Comparison of ENCODE assay signal across 11 mouse cellular contexts in the genomic region with DNA sequence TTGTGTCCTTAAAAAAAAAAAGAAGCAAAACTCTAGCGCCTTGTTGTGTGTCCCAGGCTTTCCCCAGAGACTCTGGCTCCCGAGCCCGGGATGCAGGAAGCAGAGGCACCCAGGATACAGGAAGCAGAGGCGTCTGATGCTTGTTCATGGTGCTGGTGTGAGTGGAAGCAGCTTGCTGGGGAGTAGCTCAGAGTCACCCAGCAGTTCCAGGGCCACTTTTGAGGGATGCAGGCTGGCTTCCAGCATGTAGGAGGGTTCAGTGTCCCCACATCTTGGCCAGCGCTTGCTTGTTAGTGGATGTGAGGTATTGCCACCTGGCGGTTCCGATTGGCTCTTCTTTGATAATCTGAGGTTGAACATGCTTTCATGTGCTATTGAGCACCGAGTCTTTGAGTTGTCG. TPM values are rescaled to one million over a fixed set of nuclear protein-coding genes. Genes with fewer than 3 reads are reported as not detected.
DNase-seq lines count a peak whose midpoint lies in the region; ATAC-seq and TF ChIP-seq lines count a peak whose summit lies in the region.
"Had no signal": no experiment of that assay in that cellular context is flagged by ENCODE, and none has a peak within 500 bp of the region (broad histone marks: within the 10 kb centered on the region; RNA-seq: fewer than 3 reads in every experiment).

No protein-coding gene starts in this region.

- H3K4me3 ChIP-seq in kidney, embryonic 16.5 days (ENCODE audit: low read length), result no peak overlapping the region
- H3K4me3 ChIP-seq in kidney, embryonic 14.5 days (ENCODE audit: low read length), result no peak overlapping the region
- H3K4me3 ChIP-seq in MEL (ENCODE audit: control insufficient read depth in 1 of 2, insufficient read depth in 1 of 2, low read depth in 2 of 2, low read length in 2 of 2), result no peak overlapping the region; a peak in 1 of 4 replicates
- H3K4me3 ChIP-seq in intestine, postnatal 0 days (ENCODE audit: low read depth, low read length), result no peak overlapping the region
- H3K4me3 ChIP-seq in forebrain, embryonic 14.5 days (ENCODE audit: low read depth, low read length), result no peak overlapping the region

- intact Hi-C loops in left cerebral cortex, postnatal 10 days (cut with DNase I), result no loop called here

- DNase-seq in CD4-positive helper T cell, adult 2 months (ENCODE audit: low read depth, low spot score), result peak; percentile 39
- DNase-seq in MEL (ENCODE audit: low read depth, low spot score), result no peak
- no peak for DNase-seq in left cerebral cortex, postnatal 10 days (ENCODE audit: extremely low spot score in 1 of 2, low spot score in 2 of 2)
- DNase-seq in forebrain, embryonic 14.5 days (ENCODE audit: low spot score), result no peak
- DNase-seq: adrenal gland, adult 2 months; left cerebral cortex, postnatal 4 days had no signal

- TF ChIP-seq CTCF in MEL (IDR thresholded peaks at IDR 0.05 in 2 of 3, conservative IDR thresholded peaks at IDR 0.05 in 1 of 3; ENCODE audit: control insufficient read depth in 1 of 3, insufficient read depth in 1 of 3, low read depth in 2 of 3, low read length in 3 of 3, poor library complexity in 1 of 3, severe bottlenecking in 1 of 3), result no peak
- TF ChIP-seq CTCF in intestine, postnatal 0 days (IDR thresholded peaks at IDR 0.05; ENCODE audit: low read depth), result no peak

- H3K9ac ChIP-seq in kidney, embryonic 16.5 days (replicated peaks; ENCODE audit: low read length), result no peak overlapping the region
- H3K9ac ChIP-seq in kidney, embryonic 14.5 days (ENCODE audit: low read depth, low read length), result no peak overlapping the region
- peak overlapping the region; percentile 8; the same call in 1 of the 2 replicates for H3K9ac ChIP-seq in MEL (ENCODE audit: control insufficient read depth, low read depth, low read length, poor library complexity, severe bottlenecking)
- H3K9ac ChIP-seq in intestine, postnatal 0 days (ENCODE audit: low read depth, low read length), result no peak overlapping the region
- H3K9ac ChIP-seq in forebrain, embryonic 14.5 days (ENCODE audit: low read length), result no peak overlapping the region

- 84% methylated on average over 9 of the region's 9 CpGs for WGBS in kidney, embryonic 16.5 days
- WGBS in kidney, embryonic 14.5 days, result 87% methylated on average over 9 of the region's 9 CpGs
- WGBS in intestine, postnatal 0 days, result 78% methylated on average over 9 of the region's 9 CpGs
- 91% methylated on average over 9 of the region's 9 CpGs for WGBS in forebrain, embryonic 14.5 days

- H3K79me2 ChIP-seq in MEL (ENCODE audit: control insufficient read depth, insufficient read depth, low read length, poor library complexity), result peaks cover 40% of the 10 kb centered on the region

- H3K36me3 ChIP-seq in kidney, embryonic 16.5 days (ENCODE audit: insufficient read depth, low read length), result no peaks in the 10 kb centered on the region
- no peaks in the 10 kb centered on the region for H3K36me3 ChIP-seq in kidney, embryonic 14.5 days (ENCODE audit: control insufficient read depth, insufficient read depth, low read length)
- H3K36me3 ChIP-seq in MEL (ENCODE audit: control insufficient read depth in 1 of 2, insufficient read depth in 2 of 2, low read length in 2 of 2), result peaks cover 4 to 46% of the 10 kb centered on the region in 2 experiments; a peak in 3 of 4 replicates
- no peaks in the 10 kb centered on the region for H3K36me3 ChIP-seq in intestine, postnatal 0 days (ENCODE audit: control insufficient read depth, insufficient read depth)
- 0 out of 2 replicates have a peak, but pooled peaks cover 4% of the 10 kb centered on the region for H3K36me3 ChIP-seq in forebrain, embryonic 14.5 days (ENCODE audit: control insufficient read depth, insufficient read depth, low read length)

- 0 out of 2 replicates have a peak overlapping the region, but pooled peaks have one; percentile 41 for H3K4me2 ChIP-seq in kidney, embryonic 16.5 days (replicated peaks; ENCODE audit: low read depth, low read length)
- H3K4me2 ChIP-seq in kidney, embryonic 14.5 days (replicated peaks; ENCODE audit: low read depth, low read length), result no peak overlapping the region
- peak overlapping the region; percentile 21; the same call in 1 of the 2 replicates for H3K4me2 ChIP-seq in intestine, postnatal 0 days (replicated peaks; ENCODE audit: low read depth)
- no peak overlapping the region for H3K4me2 ChIP-seq in forebrain, embryonic 14.5 days (ENCODE audit: low read length)

- H3K9me3 ChIP-seq in kidney, embryonic 16.5 days (ENCODE audit: low read length), result no peaks in the 10 kb centered on the region
- no peaks in the 10 kb centered on the region for H3K9me3 ChIP-seq in kidney, embryonic 14.5 days (ENCODE audit: control insufficient read depth, low read length)
- no peaks in the 10 kb centered on the region for H3K9me3 ChIP-seq in MEL (replicated peaks; ENCODE audit: insufficient read depth, low read length)
- no peaks in the 10 kb centered on the region for H3K9me3 ChIP-seq in intestine, postnatal 0 days (ENCODE audit: control insufficient read depth)
- no peaks in the 10 kb centered on the region for H3K9me3 ChIP-seq in forebrain, embryonic 14.5 days (replicated peaks; ENCODE audit: control insufficient read depth, low read length)

- no peak for TF ChIP-seq RAD21 in MEL (IDR thresholded peaks at IDR 0.05; ENCODE audit: low read depth, low read length)

- ATAC-seq in kidney, embryonic 16.5 days (ENCODE audit: low FRiP score, low TSS enrichment), result no peak
- ATAC-seq in kidney, embryonic 14.5 days (ENCODE audit: low FRiP score, low TSS enrichment), result no peak
- ATAC-seq in intestine, postnatal 0 days, result no peak
- ATAC-seq in forebrain, embryonic 14.5 days, result no peak
- no peak for ATAC-seq in inflammation-experienced regulatory T-cells, adult 6 months

- H3K27me3 ChIP-seq in kidney, embryonic 16.5 days (ENCODE audit: insufficient read depth, low read length), result no peaks in the 10 kb centered on the region
- H3K27me3 ChIP-seq in kidney, embryonic 14.5 days (ENCODE audit: control insufficient read depth, insufficient read depth, low read length), result no peaks in the 10 kb centered on the region
- H3K27me3 ChIP-seq in MEL (ENCODE audit: control insufficient read depth in 1 of 2, insufficient read depth in 2 of 2, low read length in 2 of 2), result no peaks in the 10 kb centered on the region
- H3K27me3 ChIP-seq in intestine, postnatal 0 days (replicated peaks; ENCODE audit: control insufficient read depth, insufficient read depth, low read length), result no peaks in the 10 kb centered on the region
- no peaks in the 10 kb centered on the region for H3K27me3 ChIP-seq in forebrain, embryonic 14.5 days (replicated peaks; ENCODE audit: control insufficient read depth, insufficient read depth, low read length)

- no peak for TF ChIP-seq POLR2A in MEL (IDR thresholded peaks at IDR 0.05; ENCODE audit: control insufficient read depth in 1 of 2, insufficient read depth in 1 of 2, low read depth in 1 of 2, low read length in 2 of 2, poor library complexity in 1 of 2)

- H3K27ac ChIP-seq in kidney, embryonic 16.5 days (ENCODE audit: low read length), result no peak overlapping the region
- H3K27ac ChIP-seq in kidney, embryonic 14.5 days (ENCODE audit: low read depth, low read length), result no peak overlapping the region; the same call in 1 of the 2 replicates
- H3K27ac ChIP-seq in MEL (ENCODE audit: control insufficient read depth, low read depth, low read length), result peak overlapping the region; percentile 73
- peak overlapping the region; percentile 41; the same call in 1 of the 2 replicates for H3K27ac ChIP-seq in intestine, postnatal 0 days (ENCODE audit: low read depth, low read length)
- no peak overlapping the region for H3K27ac ChIP-seq in forebrain, embryonic 14.5 days (ENCODE audit: low read depth, low read length)

- peaks cover 23% of the 10 kb centered on the region for H3K4me1 ChIP-seq in kidney, embryonic 16.5 days (ENCODE audit: insufficient read depth, low read length)
- peaks cover 23% of the 10 kb centered on the region for H3K4me1 ChIP-seq in kidney, embryonic 14.5 days (ENCODE audit: control insufficient read depth, insufficient read depth, low read length)
- H3K4me1 ChIP-seq in MEL (ENCODE audit: control insufficient read depth in 1 of 2, insufficient read depth in 2 of 2, low read length in 2 of 2), result peaks cover 37 to 54% of the 10 kb centered on the region in 2 experiments
- H3K4me1 ChIP-seq in intestine, postnatal 0 days (replicated peaks; ENCODE audit: control insufficient read depth, insufficient read depth, low read length), result 0 out of 2 replicates have a peak, but pooled peaks cover 11% of the 10 kb centered on the region
- H3K4me1 ChIP-seq in forebrain, embryonic 14.5 days (ENCODE audit: control insufficient read depth, insufficient read depth, low read length), result peaks cover 22% of the 10 kb centered on the region

- no peak for TF ChIP-seq EP300 in MEL (IDR thresholded peaks at IDR 0.05; ENCODE audit: low read depth in 1 of 2, low read length in 2 of 2)

RNA-seq across cellular contexts. Expression of gene Acot7, which starts 9.2 kb away (rescaled TPM):
- polyA plus RNA-seq in kidney, embryonic 16.5 days (2015; fragmentation: Nextera tagmentation; extraction: Ambion mirVana), result 75.1 and 76.4 TPM in 2 replicates
- 46.6 and 64.4 TPM in 2 replicates for polyA plus RNA-seq in kidney, embryonic 14.5 days (2014; fragmentation: Nextera tagmentation; extraction: Ambion mirVana)
- total RNA-seq in MEL (2012; rRNA removed), result 81.8 and 92.7 TPM in 2 replicates
- 100 to 1,000 TPM in 1 of 2 experiments, not detected in 1; 127 TPM for polyA plus RNA-seq in MEL (2012; ENCODE audit: insufficient read depth in 1 of 2, insufficient read length in 2 of 2, low read depth in 1 of 2, low replicate concordance in 2 of 2, missing spikeins in 1 of 2)
- 24.1 and 28.7 TPM in 2 replicates for polyA plus RNA-seq in intestine, postnatal 0 days (2015; fragmentation: Nextera tagmentation; extraction: Ambion mirVana)
- 100 to 1,000 TPM; 415 to 420 TPM for total RNA-seq in left cerebral cortex, postnatal 10 days (2021)
- polyA plus RNA-seq in forebrain, embryonic 14.5 days (2014; fragmentation: Nextera tagmentation; extraction: Ambion mirVana), result 168 and 208 TPM in 2 replicates
- polyA plus RNA-seq in inflammation-experienced regulatory T-cells, adult 6 months (2017; shearing (Covaris generic)), result 100 to 1,000 TPM; 124 to 249 (median 126) TPM

RNA-seq across cellular contexts. Expression of gene Hes2, which starts 28.5 kb away (rescaled TPM):
- polyA plus RNA-seq in kidney, embryonic 16.5 days (2015; fragmentation: Nextera tagmentation; extraction: Ambion mirVana), result 0.14 and 0.57 TPM in 2 replicates
- not detected in 2 replicates for polyA plus RNA-seq in kidney, embryonic 14.5 days (2014; fragmentation: Nextera tagmentation; extraction: Ambion mirVana)
- total RNA-seq in MEL (2012; rRNA removed), result 0.20 TPM in 1 of 2 replicates, not detected in the other
- under 1 TPM in 1 of 2 experiments, not detected in 1; 0.28 TPM for polyA plus RNA-seq in MEL (2012; ENCODE audit: insufficient read depth in 1 of 2, insufficient read length in 2 of 2, low read depth in 1 of 2, low replicate concordance in 2 of 2, missing spikeins in 1 of 2)
- polyA plus RNA-seq in intestine, postnatal 0 days (2015; fragmentation: Nextera tagmentation; extraction: Ambion mirVana), result 8.6 and 11.2 TPM in 2 replicates
- total RNA-seq in left cerebral cortex, postnatal 10 days (2021), result not detected
- not detected in 2 replicates for polyA plus RNA-seq in forebrain, embryonic 14.5 days (2014; fragmentation: Nextera tagmentation; extraction: Ambion mirVana)
- polyA plus RNA-seq in inflammation-experienced regulatory T-cells, adult 6 months (2017; shearing (Covaris generic)), result not detected
- total RNA-seq: adrenal gland, adult 2 months; layer of hippocampus, adult 18-20 months; left cerebral cortex, postnatal 4 days had no signal
- polyA plus RNA-seq: adrenal gland, adult 2 months had no signal

RNA-seq across cellular contexts. Expression of gene Espn, which starts 35.0 kb away (rescaled TPM):
- polyA plus RNA-seq in kidney, embryonic 16.5 days (2015; fragmentation: Nextera tagmentation; extraction: Ambion mirVana), result 22.2 and 30.6 TPM in 2 replicates
- polyA plus RNA-seq in kidney, embryonic 14.5 days (2014; fragmentation: Nextera tagmentation; extraction: Ambion mirVana), result 36.1 and 36.3 TPM in 2 replicates
- total RNA-seq in MEL (2012; rRNA removed), result 4.5 and 5.0 TPM in 2 replicates
- 10 to 100 TPM in 1 of 2 experiments, not detected in 1; 19.6 TPM for polyA plus RNA-seq in MEL (2012; ENCODE audit: insufficient read depth in 1 of 2, insufficient read length in 2 of 2, low read depth in 1 of 2, low replicate concordance in 2 of 2, missing spikeins in 1 of 2)
- polyA plus RNA-seq in intestine, postnatal 0 days (2015; fragmentation: Nextera tagmentation; extraction: Ambion mirVana), result 260 and 264 TPM in 2 replicates
- total RNA-seq in left cerebral cortex, postnatal 10 days (2021), result under 1 TPM; 0.32 to 0.41 TPM
- 0.19 TPM in 1 of 2 replicates, not detected in the other for polyA plus RNA-seq in forebrain, embryonic 14.5 days (2014; fragmentation: Nextera tagmentation; extraction: Ambion mirVana)
- polyA plus RNA-seq in inflammation-experienced regulatory T-cells, adult 6 months (2017; shearing (Covaris generic)), result 10 to 100 TPM in 1 of 3 experiments, 1 to 10 TPM in 2; 6.0 to 13.1 (median 9.7) TPM

Comparison
In these comparisons a context has a peak if more than half of its experiments do, and no peak if none do; other contexts are left out.
1. H3K4me2 ChIP-seq: peak in kidney, embryonic 16.5 days (single experiment) and intestine, postnatal 0 days (single experiment); none in kidney, embryonic 14.5 days (single experiment) and forebrain, embryonic 14.5 days (single experiment).
2. H3K27ac ChIP-seq: peak in MEL (single experiment) and intestine, postnatal 0 days (single experiment); none in kidney, embryonic 16.5 days (single experiment), kidney, embryonic 14.5 days (single experiment) and forebrain, embryonic 14.5 days (single experiment).